Mouse (Mus musculus): ENCODE results near the gene Ssbp1. TPM values are rescaled to one million over a fixed set of nuclear protein-coding genes. Genes with fewer than 3 reads are reported as not detected.
A peak's percentile ranks its signal among the peaks of the same experiment; 100 is the strongest.

The Ssbp1 gene
- polyA plus RNA-seq, 1 experiment = 55.2 TPM

DNA sequence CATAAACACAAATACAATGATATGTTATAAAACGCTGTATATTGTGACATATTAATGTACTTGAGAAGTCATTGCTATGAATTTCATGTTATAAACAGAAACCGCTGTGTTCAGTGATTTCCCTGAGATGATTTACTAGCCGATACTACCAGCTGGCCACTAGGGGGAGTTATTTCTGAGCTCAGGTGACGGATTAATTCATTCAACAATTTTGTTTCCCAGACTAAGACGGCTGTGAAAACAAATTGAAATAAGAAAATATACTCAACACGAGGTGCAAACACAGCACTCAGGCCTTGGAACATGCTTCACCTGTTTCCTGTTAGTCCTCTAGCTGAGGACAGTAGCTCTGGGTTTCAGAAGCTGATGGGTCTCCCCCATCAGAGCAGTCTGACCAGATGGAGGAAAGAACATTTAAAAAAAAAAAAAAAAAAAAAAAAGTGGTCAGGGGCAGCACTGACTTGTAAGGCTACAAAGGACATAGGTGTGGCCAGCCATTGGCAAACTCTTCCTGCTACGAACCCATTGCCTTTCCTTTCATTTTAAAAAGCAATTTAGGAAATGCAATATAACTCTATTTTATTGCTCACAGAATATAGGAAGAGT lies 16.6 kb upstream of the Ssbp1 start:
- no peak for DNase-seq (ENCODE audit: extremely low spot score in 1 of 2, low spot score in 1 of 2)

DNA sequence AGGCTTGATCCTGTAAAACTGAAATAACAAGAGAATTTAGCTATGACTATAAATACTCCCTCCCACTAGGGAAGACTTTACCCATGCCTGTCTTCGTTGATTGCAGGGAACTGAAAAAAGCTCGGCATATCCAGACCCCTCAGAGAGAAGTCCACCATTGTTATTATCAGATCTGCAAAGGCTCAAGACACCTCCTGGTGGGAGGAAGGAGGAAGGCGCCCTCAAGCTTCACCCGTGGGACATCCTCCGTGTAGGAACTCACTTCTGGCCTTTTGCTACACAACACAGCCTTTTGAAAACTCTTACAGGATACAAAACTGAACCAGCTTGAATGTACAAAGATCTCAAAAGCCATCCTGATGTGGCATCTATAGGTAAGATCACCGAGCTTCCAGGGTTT lies 5.4 kb upstream of the Ssbp1 start:
- DNase-seq (ENCODE audit: extremely low spot score in 1 of 2, low spot score in 1 of 2) = no peak

DNA sequence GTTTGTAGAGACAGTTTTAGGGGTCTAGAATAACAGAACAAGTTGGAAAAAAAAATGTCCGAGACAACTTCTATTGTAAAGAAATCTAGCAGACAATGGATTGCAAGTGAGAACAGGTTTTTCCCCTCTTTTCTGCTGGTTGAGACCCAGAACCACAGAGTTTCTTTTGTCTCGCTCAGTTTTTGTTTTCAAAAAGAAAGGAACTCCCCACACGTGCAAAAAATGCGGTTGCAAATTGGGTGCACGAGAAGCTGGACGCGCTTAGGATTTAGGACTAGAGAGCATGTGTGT lies 513 bp downstream of the Ssbp1 start:
- DNase-seq (ENCODE audit: extremely low spot score in 1 of 2, low spot score in 1 of 2) = no peak

DNA sequence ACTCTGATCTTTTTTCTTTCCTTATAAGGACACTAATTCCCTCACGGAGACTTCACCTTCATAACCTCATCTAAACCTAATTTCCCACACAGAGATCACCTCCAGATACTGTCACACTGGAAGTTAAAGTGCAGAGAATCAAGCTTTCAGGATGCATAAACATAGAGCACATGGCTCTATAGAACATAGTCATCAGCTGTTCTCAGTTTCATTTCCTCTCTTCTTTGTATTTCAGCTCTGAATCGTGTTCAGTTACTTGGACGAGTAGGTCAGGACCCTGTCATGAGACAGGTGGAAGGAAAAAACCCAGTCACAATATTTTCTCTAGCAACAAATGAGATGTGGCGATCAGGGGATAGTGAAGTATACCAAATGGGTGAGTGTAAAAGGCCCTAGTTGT lies 5.0 kb downstream of the Ssbp1 start:
- no peak for DNase-seq (ENCODE audit: extremely low spot score in 1 of 2, low spot score in 1 of 2)

DNA sequence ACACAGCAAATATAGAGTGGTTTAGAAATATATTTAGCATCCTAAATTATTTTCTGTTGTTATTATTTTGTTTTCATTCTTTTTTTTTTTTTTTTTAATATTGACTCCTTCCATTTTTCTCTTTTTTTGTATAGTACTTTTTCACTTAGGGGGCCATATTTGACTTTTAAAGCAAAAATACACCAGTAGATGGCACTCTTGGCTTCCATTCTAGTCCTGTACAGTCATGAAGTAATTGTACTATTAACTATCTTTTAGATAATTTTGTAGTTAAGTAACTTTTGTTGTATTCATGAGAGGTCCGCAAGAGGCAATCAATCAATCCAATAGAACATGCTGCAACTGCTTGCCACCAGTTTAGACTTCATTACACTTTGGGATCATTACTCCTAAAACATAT lies 8.6 kb downstream of the Ssbp1 start:
- peak in 1 of 2 experiments; percentile 64 for DNase-seq (ENCODE audit: extremely low spot score in 1 of 2, low spot score in 1 of 2)

DNA sequence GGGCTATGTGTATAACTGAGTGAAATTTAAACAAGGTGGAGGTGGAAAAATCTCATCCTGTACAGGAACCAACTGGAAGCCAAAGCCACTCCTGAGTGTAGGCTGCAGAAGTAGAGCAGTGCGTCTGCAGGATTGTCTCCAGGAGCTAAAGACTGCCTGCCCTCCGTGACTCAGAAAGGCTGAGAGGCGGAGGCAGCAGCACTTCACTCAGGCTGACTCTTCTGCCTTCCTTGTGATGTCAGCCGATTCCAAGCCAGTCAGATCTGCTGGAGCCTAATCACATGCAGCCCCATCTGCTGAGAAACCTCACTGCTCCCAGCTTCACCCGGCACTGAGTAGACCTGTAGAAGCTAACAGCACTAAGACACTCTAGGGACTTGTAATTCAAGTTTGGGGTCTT lies 11.2 kb downstream of the Ssbp1 start:
- peak in 1 of 2 experiments; percentile 28 for DNase-seq (ENCODE audit: extremely low spot score in 1 of 2, low spot score in 1 of 2)

DNA sequence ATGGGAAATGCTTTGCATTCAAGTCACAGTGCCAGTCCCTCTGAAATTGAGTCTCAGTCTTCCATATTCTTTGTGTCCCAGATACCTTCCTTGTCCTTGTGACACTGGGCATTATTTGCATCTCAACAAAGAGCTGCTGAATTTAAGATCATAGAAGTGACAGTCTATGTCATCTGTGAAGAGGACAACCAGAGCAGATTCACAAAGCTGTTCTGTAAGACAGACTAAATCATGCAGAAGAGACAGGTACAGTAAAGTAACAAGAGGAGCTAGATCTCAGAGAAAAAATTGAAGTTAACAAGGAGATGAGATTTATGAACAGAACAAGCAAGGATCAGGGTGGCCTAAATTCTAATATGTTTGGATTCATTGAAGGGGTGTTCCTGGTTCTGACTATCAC lies 19.8 kb downstream of the Ssbp1 start, which contains the start of gene Tas2r137:
Gene Tas2r137, plus strand, starts transcription at position 301 of the 400 bp plus-strand sequence.
- no peak for DNase-seq (ENCODE audit: extremely low spot score in 1 of 2, low spot score in 1 of 2)

DNA sequence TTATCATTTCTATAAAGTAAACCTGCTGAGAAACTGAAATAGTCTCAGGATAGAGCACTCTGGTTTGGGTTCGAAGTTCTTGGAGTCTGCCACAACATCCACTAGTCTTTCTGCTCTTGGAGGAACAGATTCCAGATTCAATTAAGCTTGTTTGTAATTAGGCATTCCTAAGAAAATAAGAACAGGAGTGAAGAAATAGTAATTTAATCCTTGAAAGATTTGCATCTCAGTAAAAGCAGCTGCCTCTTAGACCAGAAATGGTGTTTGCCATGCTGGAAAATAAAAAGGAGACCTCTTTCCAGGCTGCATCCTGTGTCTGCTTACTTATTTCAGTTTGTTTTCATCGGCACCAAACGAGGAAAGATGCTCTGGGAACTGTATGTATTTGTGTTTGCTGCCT lies 22.1 kb downstream of the Ssbp1 start, which contains the start of gene Tas2r108:
Gene Tas2r108, plus strand, starts transcription at position 301 of the 400 bp plus-strand sequence.
- no peak for DNase-seq (ENCODE audit: extremely low spot score in 1 of 2, low spot score in 1 of 2)

DNA sequence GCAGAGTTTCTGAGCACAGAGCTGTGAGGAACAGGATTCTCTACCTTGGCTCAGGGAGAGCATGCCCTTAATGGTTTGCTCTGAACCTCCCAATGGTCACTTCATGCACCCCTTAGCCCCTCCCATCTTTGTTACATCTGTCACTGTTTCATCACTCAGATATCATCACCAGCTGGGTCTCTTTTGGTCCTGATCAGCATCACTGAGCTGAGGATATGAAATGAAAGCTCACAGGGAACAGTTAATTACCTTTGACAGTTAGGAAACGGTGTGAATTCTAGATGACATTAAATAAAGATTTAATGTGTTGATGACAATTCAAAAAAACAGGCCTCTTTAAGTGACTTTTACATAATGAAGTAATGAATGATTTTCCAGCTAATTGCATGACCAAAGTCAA lies 48.3 kb downstream of the Ssbp1 start, which contains the start of gene Prss37:
Gene Prss37, minus strand, starts transcription at position 101 of the 400 bp plus-strand sequence.
- no peak for DNase-seq (ENCODE audit: extremely low spot score in 1 of 2, low spot score in 1 of 2)

Other genes starting within 250 kb of the Ssbp1 start
- 29.9 and 33.9 TPM in 2 replicates for gene Agk, start 146.2 kb upstream of the Ssbp1 start, polyA plus RNA-seq (2012; rRNA removed)
- gene E330009J07Rik, start 35.2 kb upstream of the Ssbp1 start, polyA plus RNA-seq (2012; rRNA removed) = 24.1 and 24.5 TPM in 2 replicates
- gene Wee2, start 32.3 kb upstream of the Ssbp1 start, polyA plus RNA-seq (2012; rRNA removed) = 0.06 and 0.11 TPM in 2 replicates
- gene Tas2r137, start 19.9 kb downstream of the Ssbp1 start, polyA plus RNA-seq (2012; rRNA removed) = 0.10 and 0.23 TPM in 2 replicates
- gene Tas2r108, start 22.2 kb downstream of the Ssbp1 start, polyA plus RNA-seq (2012; rRNA removed) = 0.11 and 0.20 TPM in 2 replicates
- gene Prss37, start 48.2 kb downstream of the Ssbp1 start, polyA plus RNA-seq (2012; rRNA removed) = not detected in 2 replicates
- gene Olfr461, start 83.7 kb downstream of the Ssbp1 start, polyA plus RNA-seq (2012; rRNA removed) = not detected in 2 replicates
- gene Olfr460, start 98.1 kb downstream of the Ssbp1 start, polyA plus RNA-seq (2012; rRNA removed) = 0.16 and 0.23 TPM in 2 replicates
- 2.0 and 4.0 TPM in 2 replicates for gene Clec5a, start 114.5 kb downstream of the Ssbp1 start, polyA plus RNA-seq (2012; rRNA removed)
- gene Tas2r138, start 142.0 kb downstream of the Ssbp1 start, polyA plus RNA-seq (2012; rRNA removed) = not detected in 2 replicates
- gene Mgam, start 157.5 kb downstream of the Ssbp1 start, polyA plus RNA-seq (2012; rRNA removed) = 0.50 and 0.78 TPM in 2 replicates